Mouse (Mus musculus): ENCODE results near the gene Acox2. TPM values are rescaled to one million over a fixed set of nuclear protein-coding genes. Genes with fewer than 3 reads are reported as not detected.
A peak's percentile ranks its signal among the peaks of the same experiment; 100 is the strongest.

Acox2 gene
- polyA plus RNA-seq, 1 experiment from 2014 or later: 0.11 TPM

GRCm38 (mm10) chr14:8260214-8260613, 1.1 kb upstream of the Acox2 start:
- Histone ChIP-seq H3K4me1 (peaks cover 7% of the 10 kb centered on the region; the same call in 1 of the 2 replicates), H3K4me3 (no peak overlapping the region), H3K27ac (no peak overlapping the region), H3K9me3 (replicated peaks) (no peaks in the 10 kb centered on the region), H3K27me3 (ENCODE audit: low read depth, poor library complexity, severe bottlenecking) (no peaks in the 10 kb centered on the region; the same call in 1 of the 2 replicates), H3K36me3 (no peaks in the 10 kb centered on the region)
- no peak for DNase-seq (ENCODE audit: low spot score)
- WGBS: 84% methylated on average over 5 of the region's 5 CpGs

GRCm38 (mm10) chr14:8258752-8259151, 401 bp downstream of the Acox2 start:
- peaks cover 7% of the 10 kb centered on the region; the same call in 1 of the 2 replicates for H3K4me1 ChIP-seq
- WGBS: 85% methylated on average over 3 of the region's 3 CpGs
- DNase-seq (ENCODE audit: low spot score): no peak
- no peaks in the 10 kb centered on the region for H3K9me3 ChIP-seq (replicated peaks)
- H3K27me3 ChIP-seq (ENCODE audit: low read depth, poor library complexity, severe bottlenecking): no peaks in the 10 kb centered on the region; the same call in 1 of the 2 replicates
- H3K27ac ChIP-seq: no peak overlapping the region
- no peak overlapping the region for H3K4me3 ChIP-seq
- H3K36me3 ChIP-seq: no peaks in the 10 kb centered on the region

GRCm38 (mm10) chr14:8258335-8258627, 872 bp downstream of the Acox2 start:
- no peak for DNase-seq (ENCODE audit: low spot score)
- Histone ChIP-seq H3K9me3 (replicated peaks) (no peaks in the 10 kb centered on the region), H3K27ac (peak overlapping the region; percentile 27), H3K4me1 (peaks cover 7% of the 10 kb centered on the region; the same call in 1 of the 2 replicates), H3K4me3 (no peak overlapping the region), H3K27me3 (ENCODE audit: low read depth, poor library complexity, severe bottlenecking) (no peaks in the 10 kb centered on the region; the same call in 1 of the 2 replicates), H3K36me3 (no peaks in the 10 kb centered on the region)
- WGBS: 56% methylated on average over 3 of the region's 3 CpGs

- Histone ChIP-seq H3K36me3 (no peaks in the 10 kb centered on the region), H3K9me3 (replicated peaks) (no peaks in the 10 kb centered on the region), H3K4me3 (no peak overlapping the region), H3K27me3 (ENCODE audit: low read depth, poor library complexity, severe bottlenecking) (no peaks in the 10 kb centered on the region; the same call in 1 of the 2 replicates), H3K27ac (peak overlapping the region; percentile 27), H3K4me1 (peaks cover 7% of the 10 kb centered on the region; the same call in 1 of the 2 replicates)
- 56% methylated on average over 7 of the region's 7 CpGs for WGBS
- DNase-seq (ENCODE audit: low spot score): no peak
Measured at GRCm38 (mm10) chr14:8257521-8258334, 1.4 kb downstream of the Acox2 start.

- no peak overlapping the region for H3K27ac ChIP-seq
- H3K27me3 ChIP-seq (ENCODE audit: low read depth, poor library complexity, severe bottlenecking): no peaks in the 10 kb centered on the region; the same call in 1 of the 2 replicates
- H3K4me1 ChIP-seq: peaks cover 13% of the 10 kb centered on the region
- H3K36me3 ChIP-seq: no peaks in the 10 kb centered on the region
- DNase-seq (ENCODE audit: low spot score): no peak
- no peaks in the 10 kb centered on the region for H3K9me3 ChIP-seq (replicated peaks)
- 81% methylated on average over 5 of the region's 5 CpGs for WGBS
- H3K4me3 ChIP-seq: no peak overlapping the region
Measured at GRCm38 (mm10) chr14:8256881-8257280, 2.3 kb downstream of the Acox2 start.

- Histone ChIP-seq H3K27ac (no peak overlapping the region), H3K9me3 (replicated peaks) (no peaks in the 10 kb centered on the region), H3K4me3 (no peak overlapping the region), H3K4me1 (peaks cover 13% of the 10 kb centered on the region), H3K27me3 (ENCODE audit: low read depth, poor library complexity, severe bottlenecking) (no peaks in the 10 kb centered on the region; the same call in 1 of the 2 replicates), H3K36me3 (no peaks in the 10 kb centered on the region)
- DNase-seq (ENCODE audit: low spot score): no peak
- 82% methylated on average over 6 of the region's 6 CpGs for WGBS
Measured at GRCm38 (mm10) chr14:8256072-8256471, 3.1 kb downstream of the Acox2 start.

GRCm38 (mm10) chr14:8255076-8255729, 4.0 kb downstream of the Acox2 start:
- H3K27ac ChIP-seq: no peak overlapping the region
- H3K36me3 ChIP-seq: no peaks in the 10 kb centered on the region
- DNase-seq (ENCODE audit: low spot score): no peak
- H3K4me3 ChIP-seq: no peak overlapping the region
- H3K27me3 ChIP-seq (ENCODE audit: low read depth, poor library complexity, severe bottlenecking): no peaks in the 10 kb centered on the region; the same call in 1 of the 2 replicates
- H3K9me3 ChIP-seq (replicated peaks): no peaks in the 10 kb centered on the region
- peaks cover 13% of the 10 kb centered on the region for H3K4me1 ChIP-seq
- 78% methylated on average over 7 of the region's 7 CpGs for WGBS

- WGBS: 96% methylated on average over 8 of the region's 8 CpGs
- no peak for DNase-seq (ENCODE audit: low spot score)
- H3K4me3 ChIP-seq: no peak overlapping the region
- H3K27ac ChIP-seq: no peak overlapping the region
- no peaks in the 10 kb centered on the region for H3K27me3 ChIP-seq (ENCODE audit: low read depth, poor library complexity, severe bottlenecking)
- H3K4me1 ChIP-seq: peaks cover 5% of the 10 kb centered on the region
- no peaks in the 10 kb centered on the region for H3K9me3 ChIP-seq (replicated peaks)
- no peaks in the 10 kb centered on the region for H3K36me3 ChIP-seq
Measured at GRCm38 (mm10) chr14:8251330-8251885, 7.7 kb downstream of the Acox2 start.

GRCm38 (mm10) chr14:8250141-8250871, 8.8 kb downstream of the Acox2 start:
- no peaks in the 10 kb centered on the region for H3K9me3 ChIP-seq (replicated peaks)
- no peaks in the 10 kb centered on the region for H3K27me3 ChIP-seq (ENCODE audit: low read depth, poor library complexity, severe bottlenecking)
- no peaks in the 10 kb centered on the region for H3K36me3 ChIP-seq
- peaks cover 5% of the 10 kb centered on the region for H3K4me1 ChIP-seq
- 83% methylated on average over 9 of the region's 9 CpGs for WGBS
- no peak overlapping the region for H3K4me3 ChIP-seq
- H3K27ac ChIP-seq: no peak overlapping the region
- no peak for DNase-seq (ENCODE audit: low spot score)

GRCm38 (mm10) chr14:8249206-8249605, 9.9 kb downstream of the Acox2 start:
- Histone ChIP-seq H3K27ac (no peak overlapping the region), H3K9me3 (replicated peaks) (no peaks in the 10 kb centered on the region), H3K4me3 (no peak overlapping the region), H3K27me3 (ENCODE audit: low read depth, poor library complexity, severe bottlenecking) (no peaks in the 10 kb centered on the region), H3K36me3 (no peaks in the 10 kb centered on the region), H3K4me1 (peaks cover 5% of the 10 kb centered on the region)
- WGBS: 98% methylated on average over 1 of the region's 1 CpGs
- DNase-seq (ENCODE audit: low spot score): no peak

GRCm38 (mm10) chr14:8246878-8247277, 12.3 kb downstream of the Acox2 start:
- Histone ChIP-seq H3K9me3 (replicated peaks) (no peaks in the 10 kb centered on the region), H3K4me3 (no peak overlapping the region), H3K27me3 (ENCODE audit: low read depth, poor library complexity, severe bottlenecking) (no peaks in the 10 kb centered on the region), H3K36me3 (no peaks in the 10 kb centered on the region), H3K4me1 (0 out of 2 replicates have a peak, but pooled peaks cover 6% of the 10 kb centered on the region), H3K27ac (no peak overlapping the region)
- 88% methylated on average over 8 of the region's 8 CpGs for WGBS
- no peak for DNase-seq (ENCODE audit: low spot score)

- Histone ChIP-seq H3K4me1 (0 out of 2 replicates have a peak, but pooled peaks cover 6% of the 10 kb centered on the region), H3K4me3 (no peak overlapping the region), H3K27ac (no peak overlapping the region), H3K36me3 (no peaks in the 10 kb centered on the region), H3K27me3 (ENCODE audit: low read depth, poor library complexity, severe bottlenecking) (no peaks in the 10 kb centered on the region), H3K9me3 (replicated peaks) (no peaks in the 10 kb centered on the region)
- WGBS: 82% methylated on average over 5 of the region's 5 CpGs
- no peak for DNase-seq (ENCODE audit: low spot score)
Measured at GRCm38 (mm10) chr14:8244211-8244611, 14.9 kb downstream of the Acox2 start.
